Mouse (Mus musculus): ENCODE measurements around the gene Myo1a. TPM values are rescaled to one million over a fixed set of nuclear protein-coding genes. Genes with fewer than 3 reads are reported as not detected.

The Myo1a gene
- polyA plus RNA-seq, 1 experiment = 0.35 TPM

GRCm38 (mm10) chr10:127712736-127713135, 7.8 kb downstream of the Myo1a start:
- no peak overlapping the region for H3ac ChIP-seq (ENCODE audit: control insufficient read depth, insufficient read length)
- H3K4me2 ChIP-seq (ENCODE audit: low read depth) = no peak overlapping the region
- H3K27me3 ChIP-seq (ENCODE audit: control insufficient read depth, insufficient read depth, insufficient read length) = no peaks in the 10 kb centered on the region
- no peaks in the 10 kb centered on the region for H3K79me2 ChIP-seq (ENCODE audit: control insufficient read depth, insufficient read depth)
- H3K4me3 ChIP-seq = no peak overlapping the region
- H3K36me3 ChIP-seq (ENCODE audit: control insufficient read depth, insufficient read depth) = no peaks in the 10 kb centered on the region
- no peak for TF ChIP-seq MYOD1 (IDR thresholded peaks at IDR 0.05; ENCODE audit: control insufficient read depth in 1 of 3, insufficient read length in 2 of 3, low read depth in 2 of 3)
- TF ChIP-seq USF1 (IDR thresholded peaks at IDR 0.05; ENCODE audit: low read depth) = no peak
- TF ChIP-seq TCF3 (IDR thresholded peaks at IDR 0.05; ENCODE audit: insufficient read length, low read depth) = no peak
- TF ChIP-seq POLR2A (IDR thresholded peaks at IDR 0.05; ENCODE audit: insufficient read length, low read depth) = no peak
- TF ChIP-seq SRF (IDR thresholded peaks at IDR 0.05; ENCODE audit: control insufficient read depth, insufficient read length, low read depth) = no peak
- TF ChIP-seq E2F4 (IDR thresholded peaks at IDR 0.05; ENCODE audit: insufficient read depth) = no peak
- no peak for TF ChIP-seq MAX (IDR thresholded peaks at IDR 0.05; ENCODE audit: low read depth)
- TF ChIP-seq REST (IDR thresholded peaks at IDR 0.05; ENCODE audit: insufficient read depth, insufficient read length) = no peak
- TF ChIP-seq MYOG (IDR thresholded peaks at IDR 0.05; ENCODE audit: control insufficient read depth in 1 of 3, insufficient read depth in 1 of 3, insufficient read length in 2 of 3, low read depth in 2 of 3) = no peak
- TF ChIP-seq TCF12 (IDR thresholded peaks at IDR 0.05; ENCODE audit: insufficient read depth, poor library complexity, severe bottlenecking) = no peak
- no peak for TF ChIP-seq CEBPB (IDR thresholded peaks at IDR 0.05; ENCODE audit: insufficient read depth, poor library complexity, severe bottlenecking)
- TF ChIP-seq POLR2AphosphoS2 (IDR thresholded peaks at IDR 0.05; ENCODE audit: insufficient read length, low read depth) = no peak

GRCm38 (mm10) chr10:127721671-127722418, 16.9 kb downstream of the Myo1a start:
- H3K4me2 ChIP-seq (ENCODE audit: low read depth) = no peak overlapping the region
- H3K4me3 ChIP-seq = no peak overlapping the region
- H3K27me3 ChIP-seq (ENCODE audit: control insufficient read depth, insufficient read depth, insufficient read length) = peaks cover 58% of the 10 kb centered on the region
- H3K36me3 ChIP-seq (ENCODE audit: control insufficient read depth, insufficient read depth) = no peaks in the 10 kb centered on the region
- H3K79me2 ChIP-seq (ENCODE audit: control insufficient read depth, insufficient read depth) = no peaks in the 10 kb centered on the region
- H3ac ChIP-seq (ENCODE audit: control insufficient read depth, insufficient read length) = no peak overlapping the region
- no peak for TF ChIP-seq TCF12 (IDR thresholded peaks at IDR 0.05; ENCODE audit: insufficient read depth, poor library complexity, severe bottlenecking)
- no peak for TF ChIP-seq MYOG (IDR thresholded peaks at IDR 0.05; ENCODE audit: control insufficient read depth in 1 of 3, insufficient read depth in 1 of 3, insufficient read length in 2 of 3, low read depth in 2 of 3)
- TF ChIP-seq REST (IDR thresholded peaks at IDR 0.05; ENCODE audit: insufficient read depth, insufficient read length) = no peak
- TF ChIP-seq E2F4 (IDR thresholded peaks at IDR 0.05; ENCODE audit: insufficient read depth) = no peak
- no peak for TF ChIP-seq MYOD1 (IDR thresholded peaks at IDR 0.05; ENCODE audit: control insufficient read depth in 1 of 3, insufficient read length in 2 of 3, low read depth in 2 of 3)
- no peak for TF ChIP-seq TCF3 (IDR thresholded peaks at IDR 0.05; ENCODE audit: insufficient read length, low read depth)
- TF ChIP-seq SRF (IDR thresholded peaks at IDR 0.05; ENCODE audit: control insufficient read depth, insufficient read length, low read depth) = no peak
- no peak for TF ChIP-seq POLR2A (IDR thresholded peaks at IDR 0.05; ENCODE audit: insufficient read length, low read depth)
- TF ChIP-seq MAX (IDR thresholded peaks at IDR 0.05; ENCODE audit: low read depth) = no peak
- no peak for TF ChIP-seq POLR2AphosphoS2 (IDR thresholded peaks at IDR 0.05; ENCODE audit: insufficient read length, low read depth)
- TF ChIP-seq USF1 (IDR thresholded peaks at IDR 0.05; ENCODE audit: low read depth) = no peak
- no peak for TF ChIP-seq CEBPB (IDR thresholded peaks at IDR 0.05; ENCODE audit: insufficient read depth, poor library complexity, severe bottlenecking)

GRCm38 (mm10) chr10:127724178-127724577, 19.2 kb downstream of the Myo1a start, which contains the start of gene Tac2:
Tac2 (plus strand) TSS chr10:127724478.
- no peaks in the 10 kb centered on the region for H3K79me2 ChIP-seq (ENCODE audit: control insufficient read depth, insufficient read depth)
- no peaks in the 10 kb centered on the region for H3K36me3 ChIP-seq (ENCODE audit: control insufficient read depth, insufficient read depth)
- TF ChIP-seq SRF (IDR thresholded peaks at IDR 0.05; ENCODE audit: control insufficient read depth, insufficient read length, low read depth) = no peak
- no peak for TF ChIP-seq TCF12 (IDR thresholded peaks at IDR 0.05; ENCODE audit: insufficient read depth, poor library complexity, severe bottlenecking)
- no peak for TF ChIP-seq E2F4 (IDR thresholded peaks at IDR 0.05; ENCODE audit: insufficient read depth)
- TF ChIP-seq CEBPB (IDR thresholded peaks at IDR 0.05; ENCODE audit: insufficient read depth, poor library complexity, severe bottlenecking) = no peak
- no peak for TF ChIP-seq POLR2A (IDR thresholded peaks at IDR 0.05; ENCODE audit: insufficient read length, low read depth)
- no peak for TF ChIP-seq POLR2AphosphoS2 (IDR thresholded peaks at IDR 0.05; ENCODE audit: insufficient read length, low read depth)
- no peak for TF ChIP-seq USF1 (IDR thresholded peaks at IDR 0.05; ENCODE audit: low read depth)
- TF ChIP-seq TCF3 (IDR thresholded peaks at IDR 0.05; ENCODE audit: insufficient read length, low read depth) = no peak
- no peak for TF ChIP-seq MYOD1 (IDR thresholded peaks at IDR 0.05; ENCODE audit: control insufficient read depth in 1 of 3, insufficient read length in 2 of 3, low read depth in 2 of 3)
- TF ChIP-seq MAX (IDR thresholded peaks at IDR 0.05; ENCODE audit: low read depth) = no peak
- TF ChIP-seq MYOG (IDR thresholded peaks at IDR 0.05; ENCODE audit: control insufficient read depth in 1 of 3, insufficient read depth in 1 of 3, insufficient read length in 2 of 3, low read depth in 2 of 3) = no peak
- TF ChIP-seq REST (IDR thresholded peaks at IDR 0.05; ENCODE audit: insufficient read depth, insufficient read length) = no peak
- H3ac ChIP-seq (ENCODE audit: control insufficient read depth, insufficient read length) = no peak within 1 kb of the TSS
- peaks cover 71% of the 10 kb centered on the region for H3K27me3 ChIP-seq (ENCODE audit: control insufficient read depth, insufficient read depth, insufficient read length)
- H3K4me2 ChIP-seq (ENCODE audit: low read depth) = no peak within 1 kb of the TSS
- H3K4me3 ChIP-seq = no peak within 1 kb of the TSS

- TF ChIP-seq E2F4 (IDR thresholded peaks at IDR 0.05; ENCODE audit: insufficient read depth) = no peak
- no peak for TF ChIP-seq USF1 (IDR thresholded peaks at IDR 0.05; ENCODE audit: low read depth)
- no peak for TF ChIP-seq TCF3 (IDR thresholded peaks at IDR 0.05; ENCODE audit: insufficient read length, low read depth)
- no peak for TF ChIP-seq MYOG (IDR thresholded peaks at IDR 0.05; ENCODE audit: control insufficient read depth in 1 of 3, insufficient read depth in 1 of 3, insufficient read length in 2 of 3, low read depth in 2 of 3)
- no peak for TF ChIP-seq SRF (IDR thresholded peaks at IDR 0.05; ENCODE audit: control insufficient read depth, insufficient read length, low read depth)
- no peak for TF ChIP-seq CEBPB (IDR thresholded peaks at IDR 0.05; ENCODE audit: insufficient read depth, poor library complexity, severe bottlenecking)
- no peak for TF ChIP-seq TCF12 (IDR thresholded peaks at IDR 0.05; ENCODE audit: insufficient read depth, poor library complexity, severe bottlenecking)
- TF ChIP-seq REST (IDR thresholded peaks at IDR 0.05; ENCODE audit: insufficient read depth, insufficient read length) = no peak
- TF ChIP-seq POLR2AphosphoS2 (IDR thresholded peaks at IDR 0.05; ENCODE audit: insufficient read length, low read depth) = no peak
- Histone ChIP-seq H3ac (ENCODE audit: control insufficient read depth, insufficient read length) (no peak overlapping the region), H3K79me2 (ENCODE audit: control insufficient read depth, insufficient read depth) (no peaks in the 10 kb centered on the region), H3K27me3 (ENCODE audit: control insufficient read depth, insufficient read depth, insufficient read length) (peaks cover 65% of the 10 kb centered on the region), H3K4me3 (no peak overlapping the region), H3K36me3 (ENCODE audit: control insufficient read depth, insufficient read depth) (no peaks in the 10 kb centered on the region), H3K4me2 (ENCODE audit: low read depth) (no peak overlapping the region)
These were observed 20.2 kb downstream of the Myo1a start for GRCm38 (mm10) chr10:127725136-127725535.
